Mouse (Mus musculus): Measurements from ENCODE around the gene Mest.

Mest gene

GRCm38 (mm10) chr6:30703977-30704602 is 19.3 kb upstream of the Mest start:
- no peak for DNase-seq (ENCODE audit: extremely low spot score)

- no peak for DNase-seq (ENCODE audit: extremely low spot score)
Measured at GRCm38 (mm10) chr6:30709115-30709514, 14.2 kb upstream of the Mest start.

GRCm38 (mm10) chr6:30710371-30711364 is 12.7 kb upstream of the Mest start:
- DNase-seq (ENCODE audit: extremely low spot score), result no peak

- no peak for DNase-seq (ENCODE audit: extremely low spot score)
Measured at GRCm38 (mm10) chr6:30711365-30711763, 12.0 kb upstream of the Mest start.

- DNase-seq (ENCODE audit: extremely low spot score), result no peak
Measured at GRCm38 (mm10) chr6:30712484-30712883, 10.9 kb upstream of the Mest start.

GRCm38 (mm10) chr6:30713455-30713854 is 9.9 kb upstream of the Mest start:
- no peak for DNase-seq (ENCODE audit: extremely low spot score)

GRCm38 (mm10) chr6:30713896-30714295 is 9.5 kb upstream of the Mest start:
- no peak for DNase-seq (ENCODE audit: extremely low spot score)

GRCm38 (mm10) chr6:30714891-30715471 is 8.4 kb upstream of the Mest start:
- DNase-seq (ENCODE audit: extremely low spot score), result no peak

- no peak for DNase-seq (ENCODE audit: extremely low spot score)
Measured at GRCm38 (mm10) chr6:30716796-30717195, 6.6 kb upstream of the Mest start.

- no peak for DNase-seq (ENCODE audit: extremely low spot score)
Measured at GRCm38 (mm10) chr6:30722385-30723164, 772 bp upstream of the Mest start.

- DNase-seq (ENCODE audit: extremely low spot score), result no peak
Measured at GRCm38 (mm10) chr6:30730301-30730971, 7.1 kb downstream of the Mest start.

- no peak for DNase-seq (ENCODE audit: extremely low spot score)
Measured at GRCm38 (mm10) chr6:30732571-30733130, 9.3 kb downstream of the Mest start.

- DNase-seq (ENCODE audit: extremely low spot score), result no peak
Measured at GRCm38 (mm10) chr6:30734465-30734864, 11.1 kb downstream of the Mest start.

GRCm38 (mm10) chr6:30734988-30735727 is 11.8 kb downstream of the Mest start:
- no peak for DNase-seq (ENCODE audit: extremely low spot score)

- peak; percentile 68 for DNase-seq (ENCODE audit: extremely low spot score)
Measured at GRCm38 (mm10) chr6:30735728-30736371, 12.5 kb downstream of the Mest start.

GRCm38 (mm10) chr6:30736372-30736762 is 13.0 kb downstream of the Mest start:
- peak; percentile 74 for DNase-seq (ENCODE audit: extremely low spot score)

GRCm38 (mm10) chr6:30736864-30737547 is 13.7 kb downstream of the Mest start:
- peak; percentile 86 for DNase-seq (ENCODE audit: extremely low spot score)

GRCm38 (mm10) chr6:30737548-30738463 is 14.5 kb downstream of the Mest start:
- peak; percentile 86 for DNase-seq (ENCODE audit: extremely low spot score)
